Mouse (Mus musculus) hindbrain, embryonic 11.5 days (tissue): ENCODE results near the gene B4galt4. TPM values are rescaled to one million over a fixed set of nuclear protein-coding genes. Genes with fewer than 3 reads are reported as not detected.
A peak's percentile ranks its signal among the peaks of the same experiment; 100 is the strongest.
"Not testable (repeated sequence)": the region's sequence is repeated elsewhere in the genome, so short reads cannot be mapped to it uniquely, and the experiment has no call there.

ENCODE experiments used
- ATAC-seq: fragments of 200-750 bp; cut with Nextera tagmentation; 2 replicates; pipeline ENCODE4 v1.8.0; 2017; ENCODE audit warnings: mild to moderate bottlenecking, moderate TSS enrichment, moderate library complexity; ENCODE audit not compliant: low FRiP score
- DNase-seq: peaks from one replicate; pipeline ENCODE4 v3.0.0-alpha.2; 2015; ENCODE audit warnings: low spot score
- H3K27ac ChIP-seq: fragments of 300-500 bp; sonication (generic); 2 replicates; pipeline ENCODE4 v1.5.1; 2014; ENCODE audit warnings: mild to moderate bottlenecking, low read depth, low read length
- H3K27me3 ChIP-seq: fragments of 300-500 bp; sonication (generic); 2 replicates; pipeline ENCODE4 v1.6.1; 2014; ENCODE audit warnings: mild to moderate bottlenecking, low read length, moderate library complexity, mixed read lengths; ENCODE audit not compliant: control insufficient read depth, insufficient read depth
- H3K36me3 ChIP-seq: fragments of 300-500 bp; sonication (generic); 2 replicates; pipeline ENCODE4 v1.6.1; 2014; ENCODE audit warnings: mild to moderate bottlenecking, low read length, moderate library complexity, mixed read lengths; ENCODE audit not compliant: control insufficient read depth, insufficient read depth
- H3K4me1 ChIP-seq: fragments of 300-500 bp; sonication (generic); replicated peaks from 2 replicates; pipeline ENCODE4 v1.6.1; 2014; ENCODE audit warnings: low read length, mixed read lengths; ENCODE audit not compliant: control insufficient read depth, insufficient read depth
- H3K4me2 ChIP-seq: fragments of 300-500 bp; sonication (generic); replicated peaks from 2 replicates; pipeline ENCODE4 v1.6.1; 2014; ENCODE audit warnings: mild to moderate bottlenecking, low read depth, low read length
- H3K4me3 ChIP-seq: fragments of 300-500 bp; sonication (generic); 2 replicates; pipeline ENCODE4 v1.5.1; 2014; ENCODE audit warnings: low read depth, low read length
- H3K9ac ChIP-seq: fragments of 300-500 bp; sonication (generic); 2 replicates; pipeline ENCODE4 v1.6.1; 2014; ENCODE audit warnings: low read depth, low read length
- H3K9me3 ChIP-seq: fragments of 300-500 bp; sonication (generic); 2 replicates; pipeline ENCODE4 v1.6.1; 2016; ENCODE audit warnings: low read length; ENCODE audit not compliant: control insufficient read depth
- WGBS: fragments of 180-500 bp; shearing (Covaris S2); extraction: QIAGEN DNeasy Blood & Tissue Kit; methylation state at CpG from one replicate; pipeline ENCODE4 v1.1.7; 2014; 5-methylcytosine and 5-hydroxymethylcytosine counted together
- polyA plus RNA-seq: library from polyadenylated mRNA; unstranded; fragments of >200 nt; fragmentation: Nextera tagmentation; extraction: Ambion mirVana; gene quantifications from 2 replicates; pipeline ENCODE4 v1.2.1, GENCODE M21; 2014

The B4galt4 gene
- polyA plus RNA-seq, 1 experiment from 2014 or later: 31.1 TPM

GRCm38 (mm10) chr16:38785301-38785700, 43.2 kb downstream of the B4galt4 start:
- Histone ChIP-seq H3K4me1 (no peaks in the 10 kb centered on the region), H3K27ac (no peak overlapping the region), H3K27me3 (no peaks in the 10 kb centered on the region), H3K4me2 (no peak overlapping the region), H3K9ac (no peak overlapping the region), H3K4me3 (no peak overlapping the region), H3K9me3 (no peaks in the 10 kb centered on the region), H3K36me3 (no peaks in the 10 kb centered on the region)
- WGBS: 78% methylated on average over 7 of the region's 7 CpGs
- ATAC-seq (no peak), DNase-seq (no peak)

- Histone ChIP-seq H3K4me3 (no peak overlapping the region), H3K4me1 (no peaks in the 10 kb centered on the region), H3K27me3 (no peaks in the 10 kb centered on the region), H3K9me3 (no peaks in the 10 kb centered on the region), H3K27ac (no peak overlapping the region), H3K9ac (no peak overlapping the region), H3K36me3 (no peaks in the 10 kb centered on the region), H3K4me2 (no peak overlapping the region)
- DNase-seq (no peak), ATAC-seq (no peak)
- 90% methylated on average over 2 of the region's 2 CpGs for WGBS
These were observed 47.0 kb downstream of the B4galt4 start for GRCm38 (mm10) chr16:38789016-38789415.

GRCm38 (mm10) chr16:38789966-38790365, 47.9 kb downstream of the B4galt4 start:
- H3K4me1 ChIP-seq: no peaks in the 10 kb centered on the region
- H3K9ac ChIP-seq: no peak overlapping the region
- DNase-seq (no peak), ATAC-seq (no peak)
- no peaks in the 10 kb centered on the region for H3K9me3 ChIP-seq
- no peak overlapping the region for H3K4me2 ChIP-seq
- no peak overlapping the region for H3K27ac ChIP-seq
- no peaks in the 10 kb centered on the region for H3K36me3 ChIP-seq
- 88% methylated on average over 3 of the region's 3 CpGs for WGBS
- H3K27me3 ChIP-seq: no peaks in the 10 kb centered on the region
- H3K4me3 ChIP-seq: no peak overlapping the region

- Histone ChIP-seq H3K27me3 (no peaks in the 10 kb centered on the region), H3K9me3 (no peaks in the 10 kb centered on the region), H3K4me3 (no peak overlapping the region), H3K4me2 (no peak overlapping the region), H3K36me3 (no peaks in the 10 kb centered on the region), H3K4me1 (no peaks in the 10 kb centered on the region), H3K9ac (no peak overlapping the region), H3K27ac (no peak overlapping the region)
- ATAC-seq (no peak), DNase-seq (no peak)
- WGBS: 76% methylated on average over 6 of the region's 6 CpGs
These were observed 51.1 kb downstream of the B4galt4 start for GRCm38 (mm10) chr16:38793120-38793519.

GRCm38 (mm10) chr16:38798957-38799450, 56.9 kb downstream of the B4galt4 start:
- H3K27me3 ChIP-seq: no peaks in the 10 kb centered on the region
- WGBS: 75% methylated on average over 3 of the region's 3 CpGs
- DNase-seq: no peak

GRCm38 (mm10) chr16:38800091-38800490, 58.0 kb downstream of the B4galt4 start, which contains the start of gene Upk1b:
Gene Upk1b (minus strand): TSS chr16:38800328.
- Histone ChIP-seq H3K27me3 (no peaks in the 10 kb centered on the region), H3K9ac (no peak within 1 kb of the TSS), H3K27ac (no peak within 1 kb of the TSS), H3K4me3 (no peak within 1 kb of the TSS), H3K36me3 (no peaks in the 10 kb centered on the region), H3K4me2 (no peak within 1 kb of the TSS), H3K9me3 (no peaks in the 10 kb centered on the region), H3K4me1 (no peaks in the 10 kb centered on the region)
- WGBS: 50% methylated on average over 10 of the region's 10 CpGs
- DNase-seq (no peak), ATAC-seq (no peak)

More at GRCm38 (mm10) chr16:38798957-38799450, 56.9 kb downstream of the B4galt4 start:
- Histone ChIP-seq H3K9ac (no peak overlapping the region), H3K9me3 (no peaks in the 10 kb centered on the region), H3K4me3 (no peak overlapping the region), H3K4me1 (no peaks in the 10 kb centered on the region), H3K4me2 (no peak overlapping the region), H3K27ac (no peak overlapping the region), H3K36me3 (no peaks in the 10 kb centered on the region)
- ATAC-seq: no peak

- not testable (repeated sequence) for H3K9me3 ChIP-seq, H3K27ac ChIP-seq, DNase-seq, H3K36me3 ChIP-seq, H3K27me3 ChIP-seq, H3K4me1 ChIP-seq, H3K4me3 ChIP-seq, H3K4me2 ChIP-seq, H3K9ac ChIP-seq, ATAC-seq
- 84% methylated on average over 5 of the region's 5 CpGs for WGBS
These were observed 65.7 kb downstream of the B4galt4 start for GRCm38 (mm10) chr16:38807796-38808195.

- Histone ChIP-seq H3K27me3 (no peaks in the 10 kb centered on the region), H3K27ac (no peak overlapping the region), H3K36me3 (no peaks in the 10 kb centered on the region), H3K4me1 (no peaks in the 10 kb centered on the region), H3K9ac (no peak overlapping the region), H3K4me3 (no peak overlapping the region), H3K4me2 (no peak overlapping the region), H3K9me3 (no peaks in the 10 kb centered on the region)
- DNase-seq (no peak), ATAC-seq (no peak)
- WGBS: 89% methylated on average over 5 of the region's 5 CpGs
These were observed 68.1 kb downstream of the B4galt4 start for GRCm38 (mm10) chr16:38810196-38810595.

- ATAC-seq (no peak), DNase-seq (peak; percentile 81)
- no peaks in the 10 kb centered on the region for H3K27me3 ChIP-seq
- no peak overlapping the region for H3K4me3 ChIP-seq
- H3K36me3 ChIP-seq: no peaks in the 10 kb centered on the region
- H3K9ac ChIP-seq: no peak overlapping the region
- WGBS: 34% methylated on average over 8 of the region's 8 CpGs
- no peak overlapping the region for H3K27ac ChIP-seq
- no peak overlapping the region for H3K4me2 ChIP-seq
- no peaks in the 10 kb centered on the region for H3K4me1 ChIP-seq
- no peaks in the 10 kb centered on the region for H3K9me3 ChIP-seq
These were observed 70.5 kb downstream of the B4galt4 start for GRCm38 (mm10) chr16:38812521-38812920.
